Mouse (Mus musculus) heart, adult 18-20 months (tissue): ENCODE data around the gene H2afz. TPM values are rescaled to one million over a fixed set of nuclear protein-coding genes. Genes with fewer than 3 reads are reported as not detected.
"Not testable (repeated sequence)": the region's sequence is repeated elsewhere in the genome, so short reads cannot be mapped to it uniquely, and the experiment has no call there.

Experiments used
- DNase-seq, 2 experiments: peaks; one replicate each; pipeline ENCODE4 v3.0.0; 2021 to 2022; ENCODE audit warnings: mixed read lengths in 1 of 2
- total RNA-seq, 2 experiments: library from RNA; stranded (reverse); gene quantifications; 2 replicates each; pipeline ENCODE4 v1.2.3; 2021

H2afz gene
- total RNA-seq, 2 experiments from 2014 or later, result 61.7 to 65.4 TPM

DNA sequence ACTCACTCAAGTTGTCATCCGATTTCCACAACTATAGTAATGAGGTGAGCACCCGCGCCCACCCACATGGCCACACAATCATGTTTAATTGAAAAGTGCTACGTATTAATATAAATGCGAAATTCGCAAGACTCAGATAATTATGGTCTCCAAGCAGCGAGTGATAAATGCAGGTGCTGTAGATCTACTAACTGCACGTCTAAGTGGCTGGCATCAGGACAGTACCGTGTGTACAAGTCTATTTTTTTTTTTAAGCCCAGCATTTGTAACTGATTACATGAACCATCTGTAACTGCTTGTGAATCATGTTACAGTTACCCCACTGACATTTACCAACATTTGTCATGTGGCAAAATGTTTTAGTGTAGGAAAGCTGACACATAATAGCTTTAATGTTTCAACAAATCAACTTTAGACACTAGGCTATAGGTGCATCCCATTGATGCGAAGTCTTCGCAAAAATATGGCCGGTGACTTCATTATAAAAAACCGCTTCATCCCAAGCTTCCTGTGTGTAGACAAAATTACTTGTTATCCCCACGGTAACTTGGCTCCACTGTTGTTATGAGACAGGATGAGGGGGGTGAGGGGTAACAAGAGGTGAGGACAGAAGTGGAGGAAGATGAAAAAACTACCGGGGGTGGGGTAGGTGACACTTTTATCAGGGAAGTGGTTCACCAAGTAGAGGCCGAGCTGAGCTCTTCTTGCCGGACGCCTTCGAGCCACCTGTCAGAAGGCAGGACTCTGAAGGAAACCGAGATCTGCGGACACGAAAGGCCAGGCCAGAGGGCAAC, 760 bp upstream of the H2afz start:
- DNase-seq, result no peak

DNA sequence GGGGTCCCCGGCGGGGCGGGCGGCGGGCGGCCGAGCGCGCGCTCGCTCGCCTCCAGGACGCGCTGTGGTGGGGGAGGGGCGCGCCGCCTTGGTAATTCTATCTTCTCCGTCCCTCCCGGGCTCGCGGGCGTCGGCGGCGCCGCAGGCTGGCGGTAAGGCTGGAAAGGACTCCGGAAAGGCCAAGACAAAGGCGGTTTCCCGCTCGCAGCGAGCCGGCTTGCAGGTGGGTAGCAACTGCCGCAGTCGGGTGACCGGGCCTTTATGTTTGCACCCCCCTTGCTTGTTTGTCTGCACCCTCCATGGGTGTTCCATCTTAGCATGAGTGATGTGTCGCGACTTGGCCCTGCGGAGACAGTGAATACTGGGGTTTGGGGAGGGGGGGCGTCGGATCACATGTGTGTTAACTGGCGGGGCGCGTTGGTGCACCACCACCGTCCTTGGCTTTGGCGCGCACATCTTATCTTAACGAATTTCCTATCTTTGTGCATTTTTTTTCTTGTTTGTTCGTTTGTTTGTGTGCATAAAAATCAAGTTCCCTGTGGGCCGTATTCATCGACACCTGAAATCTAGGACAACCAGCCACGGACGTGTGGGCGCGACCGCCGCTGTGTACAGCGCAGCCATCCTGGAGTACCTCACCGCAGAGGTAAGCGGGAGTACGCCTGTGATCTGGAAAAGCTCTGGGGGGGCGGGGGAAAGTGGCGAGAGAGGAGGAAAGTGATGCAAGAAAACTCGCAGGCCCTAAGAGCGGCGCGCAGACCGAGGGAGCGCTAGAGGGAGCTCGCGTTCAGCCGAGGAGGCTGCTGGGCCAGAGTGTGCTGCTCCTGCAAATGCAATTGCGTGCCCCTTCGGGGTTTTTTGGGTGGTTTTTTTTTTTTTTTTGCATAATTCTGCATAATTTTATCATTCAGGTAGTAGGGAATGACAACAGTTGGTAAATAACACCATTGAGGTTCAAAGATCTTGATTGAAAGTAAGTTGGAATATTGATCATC, 998 bp downstream of the H2afz start:
- peak; percentile 89 to 91 for DNase-seq

DNA sequence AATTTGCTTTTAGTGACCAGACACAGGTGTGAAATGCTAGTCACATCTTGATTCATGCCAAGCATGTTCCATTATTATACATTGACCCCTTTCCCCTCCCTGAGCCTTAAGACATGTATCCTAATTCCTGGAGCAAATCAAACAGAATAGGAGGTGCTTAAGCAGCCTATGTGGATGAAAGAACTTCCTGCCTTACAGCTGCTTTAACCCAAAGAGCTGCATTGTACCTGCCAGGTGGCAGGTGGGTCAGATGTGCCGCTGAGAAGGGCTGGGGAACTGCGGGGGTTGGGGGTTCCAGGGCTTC, 2.8 kb downstream of the H2afz start:
- DNase-seq, result no peak

DNA sequence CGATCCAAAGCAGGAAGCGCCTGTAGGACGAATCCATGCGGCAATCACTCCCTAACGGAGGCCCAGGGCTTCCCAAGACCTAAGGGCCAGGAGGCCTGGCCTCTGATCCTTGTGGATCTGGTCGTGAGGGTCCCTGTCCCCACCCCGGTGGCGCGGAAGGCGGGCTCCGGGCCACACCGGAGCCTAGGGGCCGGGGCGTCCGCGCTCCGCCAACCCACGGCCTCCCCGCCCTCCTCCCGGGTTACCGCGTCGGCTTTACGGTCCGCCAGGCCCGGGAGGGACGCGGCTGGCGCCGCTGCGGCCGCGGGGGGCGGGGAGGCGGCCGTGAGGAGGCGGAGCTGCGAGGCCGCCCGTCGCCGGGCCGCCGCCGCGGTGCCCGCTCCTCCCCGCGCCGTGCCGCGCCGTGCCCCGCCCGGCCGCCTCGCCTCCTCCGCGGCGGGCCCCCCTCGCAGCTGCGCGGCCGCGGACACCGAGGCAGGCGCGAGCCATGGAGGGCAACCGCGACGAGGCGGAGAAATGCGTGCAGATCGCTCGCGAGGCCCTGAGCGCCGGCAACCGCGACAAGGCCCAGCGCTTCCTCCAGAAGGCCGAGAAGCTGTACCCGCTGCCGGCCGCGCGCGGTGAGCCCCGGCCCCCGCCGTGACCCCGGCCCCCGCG, 3.3 kb downstream of the H2afz start, which contains the start of gene Dnajb14:
TSS of gene Dnajb14 (plus strand) at position 239 of the 657 bp plus-strand sequence.
- peak; percentile 66 to 74 for DNase-seq

DNA sequence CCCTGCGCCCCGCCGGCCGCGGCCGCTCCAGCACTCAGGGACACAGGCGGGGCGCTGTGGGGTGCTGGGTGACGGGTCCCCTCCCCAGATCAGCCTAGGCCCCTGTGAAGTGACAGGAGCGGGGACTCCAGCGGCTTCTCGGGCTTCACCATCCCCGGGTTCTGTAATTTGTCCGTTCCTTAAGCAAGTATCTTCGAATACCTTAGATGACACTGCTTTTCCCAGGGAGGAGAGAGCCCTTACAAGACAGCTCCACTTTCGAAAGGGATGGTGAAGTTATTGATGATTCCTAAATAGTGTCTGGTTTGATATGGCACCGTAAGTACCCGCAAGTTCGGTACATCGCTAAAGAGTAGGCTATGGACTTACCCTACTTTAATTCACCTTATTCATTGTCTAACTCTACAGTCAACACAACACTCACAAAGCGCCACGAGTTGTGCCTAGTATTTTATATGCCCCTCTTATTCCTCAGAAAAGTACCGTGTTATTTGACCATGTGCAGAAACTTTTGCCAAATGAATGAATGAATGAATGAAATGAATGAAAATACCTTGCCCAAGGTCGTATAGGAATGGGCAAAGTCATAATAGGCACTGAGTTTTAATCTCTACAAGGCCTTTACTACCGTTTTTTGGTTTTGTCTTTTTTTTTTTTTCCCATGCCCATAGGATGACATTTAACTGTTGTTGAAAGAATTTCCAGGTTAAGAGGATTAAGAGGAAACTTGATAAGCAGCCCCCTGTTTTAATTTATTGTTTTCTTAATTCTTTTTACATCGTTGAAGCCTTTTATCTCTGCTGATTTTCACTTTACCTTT, 4.0 kb downstream of the H2afz start:
- no peak for DNase-seq

DNA sequence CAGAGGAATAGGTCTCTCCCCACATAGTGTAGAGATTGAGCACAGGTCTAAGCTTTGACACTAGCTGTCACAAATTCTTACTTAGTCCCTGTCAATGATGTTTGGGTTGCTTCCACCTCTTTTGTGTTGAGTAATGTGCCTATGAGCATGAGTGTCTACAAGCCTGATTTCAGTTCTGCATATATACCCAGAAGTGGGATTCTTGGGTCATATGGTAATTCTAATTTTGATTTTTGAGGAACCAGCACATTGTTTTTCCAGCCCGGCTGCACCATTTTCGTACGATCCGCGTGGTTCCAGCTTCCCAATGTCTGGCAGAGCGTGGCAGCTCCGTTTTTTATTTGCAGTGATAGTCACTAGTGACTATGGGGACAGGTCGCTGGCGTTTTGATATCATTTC, 5.1 kb downstream of the H2afz start:
- DNase-seq, result peak in 1 of 2 experiments; percentile 47

DNA sequence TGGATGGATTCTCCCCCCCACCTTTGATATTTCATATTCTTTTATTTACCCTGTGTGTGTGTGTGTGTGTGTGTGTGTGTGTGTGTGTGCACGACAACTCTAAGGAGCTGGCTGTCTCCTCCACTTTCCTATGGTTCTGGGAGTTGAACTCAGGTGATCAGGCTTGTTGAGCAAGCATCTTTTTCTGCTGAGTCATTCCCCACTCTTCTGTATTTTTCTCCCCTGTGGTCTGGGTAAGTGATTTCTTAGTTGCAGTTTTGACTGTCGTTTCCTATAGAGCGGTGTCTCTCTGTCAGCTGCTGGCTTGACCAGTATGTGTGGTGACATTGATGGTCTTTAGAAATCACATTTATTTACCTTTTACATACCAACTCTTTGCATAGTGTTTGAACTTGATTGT, 15.0 kb downstream of the H2afz start:
- no peak for DNase-seq

DNA sequence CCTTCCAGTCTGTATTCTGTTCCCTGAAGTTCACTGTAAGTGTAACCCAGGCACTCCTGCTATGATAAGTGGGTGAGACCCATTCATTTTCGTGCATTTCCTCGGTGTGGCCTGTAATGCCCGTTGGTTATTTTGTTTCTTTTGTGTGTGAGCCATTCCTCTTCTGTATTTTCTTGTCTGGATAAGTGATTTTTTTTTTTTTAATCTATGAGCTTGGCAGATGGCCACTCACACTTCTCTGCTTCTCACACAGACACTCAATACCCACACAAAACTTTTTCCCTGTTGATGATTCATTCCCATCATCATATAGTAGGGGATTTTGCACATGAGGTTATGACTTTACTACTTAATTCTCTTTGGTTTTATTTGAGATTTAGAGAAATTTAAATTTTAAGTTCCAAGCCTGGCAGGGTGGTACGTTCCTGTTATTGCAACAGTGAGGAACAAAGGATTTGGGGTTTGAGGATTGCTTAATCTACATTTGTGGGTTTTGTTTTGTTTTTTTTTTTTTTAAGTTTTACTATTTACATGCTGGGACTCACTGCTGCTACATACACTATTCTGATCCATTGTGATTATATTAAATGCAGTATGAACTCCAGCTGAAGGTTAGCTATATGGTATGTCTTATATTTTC, 15.9 kb downstream of the H2afz start:
- peak in 1 of 2 experiments; percentile 11 for DNase-seq

DNA sequence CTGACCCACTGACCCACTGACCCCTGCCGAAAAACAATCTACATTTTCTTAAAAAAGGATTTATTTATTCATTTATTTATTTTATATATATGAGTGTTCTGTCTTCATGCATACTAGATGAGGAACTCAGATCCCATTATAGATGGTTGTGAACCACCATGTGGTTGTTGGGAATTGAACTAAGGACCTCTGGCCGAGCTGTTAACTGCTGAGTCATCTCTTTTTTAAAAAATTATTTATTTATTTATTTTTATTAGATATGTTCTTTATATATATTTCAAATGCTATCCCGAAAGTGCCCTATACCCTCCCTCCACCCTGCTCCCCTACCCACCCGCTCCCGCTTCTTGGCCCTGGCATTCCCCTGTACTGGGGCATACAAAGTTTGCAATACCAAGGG, 16.8 kb downstream of the H2afz start:
- DNase-seq, result no peak

DNA sequence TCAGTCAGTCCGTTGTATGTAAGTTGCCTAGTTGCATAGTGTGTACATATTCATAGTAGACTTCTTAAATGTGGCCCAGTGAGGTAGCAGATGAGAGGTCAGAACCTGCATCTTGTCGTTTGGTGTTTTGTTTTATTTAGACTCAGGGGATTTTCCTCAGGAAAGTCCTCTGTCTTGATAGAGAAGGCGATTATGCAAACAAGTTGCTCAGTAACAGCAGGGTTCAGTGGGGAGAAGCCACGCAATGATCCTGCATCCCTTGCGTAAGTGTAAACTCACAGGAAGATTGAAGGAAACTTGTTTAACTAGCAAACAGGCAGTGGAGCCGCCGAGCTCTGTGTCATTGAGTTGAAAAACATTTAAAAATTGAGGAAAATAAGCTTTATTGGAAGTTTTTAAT, 23.7 kb downstream of the H2afz start:
- no peak for DNase-seq

DNA sequence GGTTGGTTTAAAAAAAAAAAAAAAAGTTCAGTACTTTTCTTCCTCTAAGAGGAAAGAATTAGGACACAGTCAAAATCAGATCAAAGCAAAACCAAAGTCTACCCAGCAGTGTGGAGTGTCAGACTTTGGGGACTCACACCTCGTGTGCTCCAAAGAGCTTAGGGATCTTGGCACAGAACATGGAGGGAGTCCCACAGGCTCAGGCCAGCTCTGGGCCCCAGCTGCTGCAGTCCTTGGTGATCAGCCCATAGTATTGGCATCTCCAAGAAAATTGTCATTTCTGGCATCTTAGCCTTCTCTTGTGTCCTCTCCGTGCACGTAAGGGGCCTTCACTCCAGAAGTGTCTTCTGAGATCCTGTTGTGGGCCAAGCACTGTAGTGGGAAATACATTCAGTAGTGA, 26.8 kb downstream of the H2afz start:
- DNase-seq, result no peak

DNA sequence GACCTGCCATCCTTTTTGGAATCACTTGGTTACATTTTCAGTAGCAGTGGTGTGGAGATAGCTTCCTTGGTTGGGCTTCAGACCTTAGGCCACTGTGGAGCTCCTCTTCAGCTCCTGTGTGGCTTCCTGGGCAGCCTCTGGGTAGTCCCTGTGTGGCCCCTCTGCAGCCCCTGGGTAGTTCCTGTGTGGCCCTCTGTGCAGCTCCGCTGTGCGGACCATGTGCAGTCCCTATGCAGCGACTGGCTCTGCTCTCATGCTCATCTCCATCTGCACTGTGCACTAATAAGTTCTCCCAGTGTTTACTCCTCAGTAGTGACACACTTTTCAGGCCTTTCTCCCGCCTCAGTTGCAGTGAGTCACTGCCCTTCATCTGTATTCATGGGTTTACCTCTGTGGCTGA, 27.8 kb downstream of the H2afz start:
- no peak for DNase-seq

DNA sequence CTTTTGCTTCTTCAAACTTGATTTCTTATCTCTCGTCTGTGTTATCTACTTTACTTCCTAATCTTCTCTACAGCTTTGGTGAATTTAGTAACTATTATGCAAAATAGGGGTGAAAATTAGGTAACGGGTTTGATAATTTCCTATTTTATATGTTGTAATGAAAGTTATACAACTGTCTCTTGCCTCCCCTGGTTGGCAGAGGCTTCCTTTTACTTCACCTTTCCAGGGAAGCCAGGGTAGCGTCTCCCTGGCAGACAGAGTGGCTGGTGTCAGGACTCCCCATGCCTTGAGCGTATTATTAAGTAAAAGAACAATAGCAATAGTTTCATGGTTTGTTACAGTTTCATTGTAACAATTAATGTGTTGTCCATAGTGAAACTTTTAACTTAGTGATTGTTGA, 29.5 kb downstream of the H2afz start:
- no peak for DNase-seq

DNA sequence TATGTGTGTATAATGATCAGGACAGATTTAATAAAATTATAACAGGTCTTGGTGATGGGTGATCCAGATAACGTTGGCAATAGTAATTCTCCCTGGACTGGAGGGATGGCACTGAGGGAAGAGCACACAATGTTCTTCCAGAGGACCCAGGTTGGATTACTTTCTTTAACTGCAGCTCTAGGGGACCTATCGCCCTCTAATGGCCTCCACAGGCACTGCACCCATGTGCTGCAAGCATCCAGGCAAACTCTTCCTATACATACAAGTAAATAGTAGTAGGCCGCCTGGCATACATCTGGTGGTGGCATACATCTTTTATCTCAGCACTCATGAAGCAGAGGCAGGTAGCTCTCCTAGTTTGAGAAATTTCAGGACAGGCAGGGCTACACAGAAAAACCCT, 30.9 kb downstream of the H2afz start:
- no peak for DNase-seq

DNA sequence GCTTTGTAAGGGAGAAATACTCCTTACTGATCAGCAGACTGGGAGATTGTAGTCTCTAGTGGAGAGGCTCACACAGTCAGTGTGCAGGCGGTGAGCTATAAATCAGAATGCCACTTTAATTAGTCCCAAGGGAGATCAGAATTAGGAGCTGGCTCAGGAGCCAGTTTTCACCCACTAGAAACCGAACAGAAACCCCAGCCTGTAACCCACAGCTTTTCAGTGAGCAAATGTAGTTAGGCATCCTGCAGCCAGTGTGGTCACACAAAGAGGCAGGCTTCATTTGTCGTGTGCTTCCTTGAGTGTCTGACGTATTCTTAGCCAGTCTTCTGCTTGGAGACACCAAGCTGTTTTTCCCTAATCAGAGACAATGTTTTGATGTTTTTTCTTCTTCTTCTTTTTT, 32.1 kb downstream of the H2afz start:
- no peak for DNase-seq

DNA sequence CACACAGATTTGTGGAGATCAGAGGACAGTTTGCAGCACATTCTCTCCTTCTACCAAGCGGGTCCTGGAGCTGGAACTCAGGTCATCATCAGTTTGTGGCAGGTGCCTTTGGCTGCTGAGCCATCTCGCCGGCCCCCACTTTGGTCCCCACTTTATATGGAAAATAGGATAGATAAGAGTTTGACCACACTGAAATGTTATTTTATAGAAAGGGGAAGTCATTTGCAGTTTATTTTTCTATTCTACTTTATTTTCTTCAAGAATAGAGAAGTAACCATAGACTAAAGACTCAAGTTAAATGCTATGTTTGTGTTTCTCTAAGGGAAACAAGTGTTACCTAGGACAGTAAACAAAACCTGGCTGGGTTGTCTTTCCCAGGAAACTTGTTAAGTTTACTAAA, 32.6 kb downstream of the H2afz start:
- DNase-seq, result no peak

DNA sequence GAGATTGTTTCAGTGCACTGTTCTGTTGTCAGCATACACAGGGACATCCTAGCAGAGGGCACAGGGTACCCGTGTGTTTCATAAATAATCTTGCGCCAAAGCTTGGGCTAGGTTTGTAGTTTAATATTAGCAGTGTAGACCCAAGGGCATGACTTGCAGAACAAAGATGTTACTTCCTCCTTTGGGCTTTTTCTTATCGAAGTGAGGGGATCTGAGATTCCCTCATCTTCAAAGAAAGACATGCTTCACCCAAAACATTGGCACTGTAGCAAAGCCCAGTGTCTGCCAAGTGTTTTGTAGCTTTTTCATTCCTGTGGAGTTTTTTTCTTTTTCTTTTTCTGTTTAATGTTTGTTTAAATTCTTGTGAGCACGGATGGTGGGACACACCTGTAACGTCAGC, 33.4 kb downstream of the H2afz start:
- DNase-seq, result no peak

DNA sequence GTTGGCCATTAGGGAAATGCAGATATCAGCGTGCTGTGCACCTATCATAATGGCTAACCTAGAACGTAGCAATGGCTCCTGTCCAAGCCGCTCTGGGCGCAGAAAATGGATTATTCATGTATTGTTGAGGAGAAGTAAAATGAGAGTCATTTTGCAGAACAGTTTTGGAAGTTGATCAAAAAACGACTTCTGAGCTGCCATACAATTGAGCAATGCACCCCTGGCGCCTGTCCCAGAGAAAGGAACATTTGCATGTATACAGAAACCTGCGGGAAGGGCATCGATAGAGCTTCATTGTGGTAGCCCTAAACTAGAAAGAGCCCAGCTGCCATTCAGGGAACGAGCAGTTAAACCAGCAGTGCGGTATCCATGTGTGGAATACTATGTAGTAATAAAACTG, 35.9 kb downstream of the H2afz start:
- no peak for DNase-seq

DNA sequence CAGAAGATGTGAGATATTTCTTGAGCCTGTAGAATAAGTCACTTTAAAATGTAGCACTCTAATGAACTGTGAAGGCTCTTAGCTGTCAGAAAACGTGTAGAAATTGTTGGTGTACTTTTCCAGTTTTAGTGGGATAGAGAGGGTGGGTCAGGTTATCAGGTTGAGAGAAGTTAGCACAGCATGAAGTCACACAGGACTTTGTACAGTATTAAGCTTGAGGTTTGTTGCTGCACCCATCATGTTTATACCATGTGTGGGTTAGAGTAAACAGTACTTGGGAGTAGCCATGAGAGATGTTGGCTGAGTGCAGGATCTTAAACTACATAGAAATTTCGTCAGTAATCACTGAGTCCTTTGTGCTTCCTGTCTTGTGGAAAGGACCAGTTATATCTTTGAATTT, 48.8 kb downstream of the H2afz start:
- no peak for DNase-seq

DNA sequence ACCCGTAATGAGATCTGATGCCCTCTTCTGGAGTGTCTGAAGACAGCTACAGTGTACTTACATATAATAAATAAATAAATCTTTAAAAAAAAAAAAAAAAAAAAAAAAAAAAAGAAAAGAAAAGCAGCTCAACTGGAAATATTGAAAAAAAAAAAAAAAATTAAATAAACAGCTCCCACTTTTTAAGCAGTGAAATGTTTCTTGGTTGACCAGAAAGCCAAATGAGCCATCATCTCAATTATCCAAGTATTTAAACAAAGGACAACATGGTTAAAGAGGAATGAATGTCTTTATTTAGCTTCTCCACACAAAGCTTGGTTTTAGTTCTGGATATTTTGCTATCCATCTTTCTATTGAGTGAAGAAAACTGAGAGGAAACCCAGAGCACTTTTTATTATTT, 50.3 kb downstream of the H2afz start:
- DNase-seq, result not testable (repeated sequence)
